Mouse (Mus musculus): ENCODE measurements around the gene Ldhd. TPM values are rescaled to one million over a fixed set of nuclear protein-coding genes. Genes with fewer than 3 reads are reported as not detected.

Ldhd gene
- 0.44 and 0.65 TPM in 2 replicates for polyA plus RNA-seq (2015; fragmentation: Nextera tagmentation; extraction: Ambion mirVana)

GRCm38 (mm10) chr8:111630105-111630521 is at the start of gene Ldhd:
Gene Ldhd (minus strand): TSS chr8:111630374.
- no peak within 1 kb of the TSS for H3K27ac ChIP-seq (replicated peaks)
- H3K4me2 ChIP-seq, result peak within 1 kb of the TSS; percentile 70

GRCm38 (mm10) chr8:111678848-111679247 is 48.7 kb upstream of the Ldhd start:
- no peak overlapping the region for H3K4me3 ChIP-seq
- H3K9me3 ChIP-seq, result no peaks in the 10 kb centered on the region
- no peak overlapping the region for H3K27ac ChIP-seq (replicated peaks)
- H3K4me2 ChIP-seq, result no peak overlapping the region
- no peaks in the 10 kb centered on the region for H3K36me3 ChIP-seq
- 81% methylated on average over 7 of the region's 7 CpGs for WGBS
- H3K4me1 ChIP-seq, result no peaks in the 10 kb centered on the region
- no peak overlapping the region for H3K9ac ChIP-seq
- ATAC-seq (ENCODE audit: extremely low read depth, insufficient number of reproducible peaks, low FRiP score, low TSS enrichment), result no peak
- no peaks in the 10 kb centered on the region for H3K27me3 ChIP-seq (replicated peaks)

More at GRCm38 (mm10) chr8:111630105-111630521, at the start of gene Ldhd:
- no peaks in the 10 kb centered on the region for H3K9me3 ChIP-seq
- 23% methylated on average over 13 of the region's 13 CpGs for WGBS
- peak within 1 kb of the TSS; percentile 50 for H3K4me3 ChIP-seq
- H3K4me1 ChIP-seq, result peaks cover 10% of the 10 kb centered on the region
- H3K27me3 ChIP-seq (replicated peaks), result no peaks in the 10 kb centered on the region
- peaks cover 9% of the 10 kb centered on the region for H3K36me3 ChIP-seq
- peak within 1 kb of the TSS; percentile 77 for H3K9ac ChIP-seq
- ATAC-seq (ENCODE audit: extremely low read depth, insufficient number of reproducible peaks, low FRiP score, low TSS enrichment), result no peak

- Histone ChIP-seq H3K9ac (no peak overlapping the region), H3K4me3 (no peak overlapping the region), H3K27me3 (replicated peaks) (no peaks in the 10 kb centered on the region), H3K9me3 (no peaks in the 10 kb centered on the region), H3K4me2 (no peak overlapping the region), H3K27ac (replicated peaks) (no peak overlapping the region), H3K36me3 (no peaks in the 10 kb centered on the region), H3K4me1 (no peaks in the 10 kb centered on the region)
- WGBS, result 20% methylated on average over 3 of the region's 3 CpGs
- no peak for ATAC-seq (ENCODE audit: extremely low read depth, insufficient number of reproducible peaks, low FRiP score, low TSS enrichment)
These were observed 47.9 kb upstream of the Ldhd start for GRCm38 (mm10) chr8:111678111-111678510.

- Histone ChIP-seq H3K27me3 (replicated peaks) (no peaks in the 10 kb centered on the region), H3K4me1 (no peaks in the 10 kb centered on the region), H3K4me3 (no peak overlapping the region), H3K4me2 (no peak overlapping the region), H3K27ac (replicated peaks) (no peak overlapping the region), H3K9ac (no peak overlapping the region), H3K9me3 (no peaks in the 10 kb centered on the region), H3K36me3 (peaks cover 9% of the 10 kb centered on the region)
- WGBS, result 71% methylated on average over 8 of the region's 8 CpGs
- no peak for ATAC-seq (ENCODE audit: extremely low read depth, insufficient number of reproducible peaks, low FRiP score, low TSS enrichment)
These were observed 46.1 kb upstream of the Ldhd start for GRCm38 (mm10) chr8:111676237-111676636.

- Histone ChIP-seq H3K9me3 (peaks cover 9% of the 10 kb centered on the region; the same call in 1 of the 2 replicates), H3K27me3 (replicated peaks) (no peaks in the 10 kb centered on the region), H3K36me3 (peaks cover 59% of the 10 kb centered on the region), H3K4me1 (0 out of 2 replicates have a peak, but pooled peaks cover 3% of the 10 kb centered on the region), H3K4me2 (no peak overlapping the region), H3K4me3 (no peak overlapping the region), H3K9ac (no peak overlapping the region), H3K27ac (replicated peaks) (no peak overlapping the region)
- ATAC-seq (ENCODE audit: extremely low read depth, insufficient number of reproducible peaks, low FRiP score, low TSS enrichment), result no peak
- WGBS, result 79% methylated on average over 2 of the region's 2 CpGs
These were observed 36.6 kb upstream of the Ldhd start for GRCm38 (mm10) chr8:111666751-111667150.

GRCm38 (mm10) chr8:111662473-111662872 is 32.3 kb upstream of the Ldhd start:
- H3K9me3 ChIP-seq, result no peaks in the 10 kb centered on the region
- H3K27me3 ChIP-seq (replicated peaks), result no peaks in the 10 kb centered on the region
- H3K4me2 ChIP-seq, result no peak overlapping the region
- no peak overlapping the region for H3K4me3 ChIP-seq
- H3K27ac ChIP-seq (replicated peaks), result no peak overlapping the region
- 87% methylated on average over 3 of the region's 3 CpGs for WGBS
- H3K36me3 ChIP-seq, result peaks cover 36% of the 10 kb centered on the region
- no peak for ATAC-seq (ENCODE audit: extremely low read depth, insufficient number of reproducible peaks, low FRiP score, low TSS enrichment)
- no peak overlapping the region for H3K9ac ChIP-seq
- peaks cover 25% of the 10 kb centered on the region for H3K4me1 ChIP-seq

GRCm38 (mm10) chr8:111658819-111659423 is 28.7 kb upstream of the Ldhd start:
- 40% methylated on average over 6 of the region's 6 CpGs for WGBS
- Histone ChIP-seq H3K9me3 (no peaks in the 10 kb centered on the region), H3K4me3 (no peak overlapping the region), H3K27ac (replicated peaks) (peak overlapping the region; percentile 74), H3K4me2 (no peak overlapping the region), H3K36me3 (peaks cover 18% of the 10 kb centered on the region), H3K4me1 (peaks cover 28% of the 10 kb centered on the region), H3K27me3 (replicated peaks) (no peaks in the 10 kb centered on the region), H3K9ac (no peak overlapping the region)
- no peak for ATAC-seq (ENCODE audit: extremely low read depth, insufficient number of reproducible peaks, low FRiP score, low TSS enrichment)

- no peak for ATAC-seq (ENCODE audit: extremely low read depth, insufficient number of reproducible peaks, low FRiP score, low TSS enrichment)
- Histone ChIP-seq H3K9me3 (no peaks in the 10 kb centered on the region), H3K9ac (no peak overlapping the region), H3K4me1 (peaks cover 28% of the 10 kb centered on the region), H3K27me3 (replicated peaks) (no peaks in the 10 kb centered on the region), H3K27ac (replicated peaks) (peak overlapping the region; percentile 74), H3K4me3 (no peak overlapping the region), H3K4me2 (no peak overlapping the region), H3K36me3 (peaks cover 18% of the 10 kb centered on the region)
- WGBS, result 43% methylated on average over 1 of the region's 1 CpGs
These were observed 27.2 kb upstream of the Ldhd start for GRCm38 (mm10) chr8:111657312-111657854.

- H3K4me2 ChIP-seq, result no peak overlapping the region
- WGBS, result 90% methylated on average over 2 of the region's 2 CpGs
- no peaks in the 10 kb centered on the region for H3K36me3 ChIP-seq
- H3K27me3 ChIP-seq (replicated peaks), result no peaks in the 10 kb centered on the region
- no peaks in the 10 kb centered on the region for H3K9me3 ChIP-seq
- no peak overlapping the region for H3K27ac ChIP-seq (replicated peaks)
- no peak overlapping the region for H3K9ac ChIP-seq
- no peak for ATAC-seq (ENCODE audit: extremely low read depth, insufficient number of reproducible peaks, low FRiP score, low TSS enrichment)
- peaks cover 22% of the 10 kb centered on the region for H3K4me1 ChIP-seq
- H3K4me3 ChIP-seq, result no peak overlapping the region
These were observed 23.4 kb upstream of the Ldhd start for GRCm38 (mm10) chr8:111653524-111653923.

GRCm38 (mm10) chr8:111650651-111651050 is 20.5 kb upstream of the Ldhd start:
- Histone ChIP-seq H3K9me3 (no peaks in the 10 kb centered on the region), H3K4me2 (no peak overlapping the region), H3K27me3 (replicated peaks) (no peaks in the 10 kb centered on the region), H3K36me3 (0 out of 2 replicates have a peak, but pooled peaks cover 3% of the 10 kb centered on the region), H3K4me1 (peaks cover 10% of the 10 kb centered on the region), H3K4me3 (no peak overlapping the region), H3K9ac (no peak overlapping the region), H3K27ac (replicated peaks) (no peak overlapping the region)
- 93% methylated on average over 3 of the region's 3 CpGs for WGBS
- ATAC-seq (ENCODE audit: extremely low read depth, insufficient number of reproducible peaks, low FRiP score, low TSS enrichment), result no peak

GRCm38 (mm10) chr8:111648834-111649233 is 18.7 kb upstream of the Ldhd start:
- 0 out of 2 replicates have a peak, but pooled peaks cover 3% of the 10 kb centered on the region for H3K36me3 ChIP-seq
- H3K4me2 ChIP-seq, result no peak overlapping the region
- H3K9me3 ChIP-seq, result no peaks in the 10 kb centered on the region
- no peaks in the 10 kb centered on the region for H3K27me3 ChIP-seq (replicated peaks)
- peaks cover 16% of the 10 kb centered on the region for H3K4me1 ChIP-seq
- no peak overlapping the region for H3K9ac ChIP-seq
- H3K4me3 ChIP-seq, result no peak overlapping the region
- ATAC-seq (ENCODE audit: extremely low read depth, insufficient number of reproducible peaks, low FRiP score, low TSS enrichment), result no peak
- no peak overlapping the region for H3K27ac ChIP-seq (replicated peaks)
- WGBS, result 68% methylated on average over 2 of the region's 2 CpGs

GRCm38 (mm10) chr8:111645715-111646114 is 15.5 kb upstream of the Ldhd start:
- Histone ChIP-seq H3K36me3 (0 out of 2 replicates have a peak, but pooled peaks cover 3% of the 10 kb centered on the region), H3K4me2 (no peak overlapping the region), H3K9me3 (no peaks in the 10 kb centered on the region), H3K27me3 (replicated peaks) (no peaks in the 10 kb centered on the region), H3K9ac (no peak overlapping the region), H3K4me3 (no peak overlapping the region), H3K4me1 (peaks cover 24% of the 10 kb centered on the region), H3K27ac (replicated peaks) (no peak overlapping the region)
- no peak for ATAC-seq (ENCODE audit: extremely low read depth, insufficient number of reproducible peaks, low FRiP score, low TSS enrichment)
- WGBS, result 89% methylated on average over 8 of the region's 8 CpGs
